8 mouse cellular contexts compared by ENCODE assay signal in genomic region chr13:96375519-96375918, GRCm38 (mm10). TPM values are rescaled to one million over a fixed set of nuclear protein-coding genes. Genes with fewer than 3 reads are reported as not detected.
DNase-seq lines count a peak whose midpoint lies in the region; ATAC-seq lines count a peak whose summit lies in the region.

No protein-coding gene starts in this region.

- DNase-seq in heart, adult 11 months, result peak; percentile 46
- DNase-seq in heart, adult 8-10 months (ENCODE audit: low spot score), result no peak
- peak; percentile 18 for DNase-seq in lung, postnatal 10 days
- no peak for DNase-seq in lung, adult 18-20 months
- DNase-seq in adrenal gland, postnatal 36 days, result peak; percentile 27 to 31
- peak; percentile 26 for DNase-seq in retina, embryonic 14.5 days (ENCODE audit: low spot score)
- no peak for DNase-seq in urinary bladder, postnatal 36 days (ENCODE audit: low spot score in 2 of 2)

- no peak for ATAC-seq in frontal cortex, adult (ENCODE audit: low TSS enrichment)

RNA-seq across cellular contexts. Expression of gene Poc5, which starts 12.6 kb away (rescaled TPM):
- 10 to 100 TPM in 3 of 4 experiments, 1 to 10 TPM in 1; 9.4 to 12.7 (median 11.0) TPM for total RNA-seq in heart, adult 8-10 months (2022)
- total RNA-seq in adrenal gland, postnatal 36 days (2021), result 10 to 100 TPM; 14.3 to 19.0 TPM

Comparison
In these comparisons a context has a peak if more than half of its experiments do, and no peak if none do; other contexts are left out.
1. DNase-seq: peak in heart, adult 11 months (single experiment), lung, postnatal 10 days (single experiment), adrenal gland, postnatal 36 days (2 of 2) and retina, embryonic 14.5 days (single experiment); none in heart, adult 8-10 months (single experiment), lung, adult 18-20 months (0 of 2) and urinary bladder, postnatal 36 days (0 of 2).